Mouse (Mus musculus) large intestine, adult 2 months (tissue): ENCODE results near the gene Slc39a7. TPM values are rescaled to one million over a fixed set of nuclear protein-coding genes. Genes with fewer than 3 reads are reported as not detected.

Experiments used
- polyA plus RNA-seq: library from polyadenylated mRNA; depleted of rRNA; stranded (reverse); fragments of >200 nt; gene quantifications from 2 replicates; pipeline ENCODE4 v1.2.3, GENCODE M21; 2012; rRNA removed

Slc39a7 gene
- polyA plus RNA-seq, 1 experiment: 133 TPM

Other genes with a start within 250 kb of the Slc39a7 start
- gene Angptl4, start 249.9 kb downstream of the Slc39a7 start, polyA plus RNA-seq: 21.9 and 75.2 TPM in 2 replicates
- 19.7 and 22.0 TPM in 2 replicates for gene Kank3, start 221.2 kb downstream of the Slc39a7 start, polyA plus RNA-seq
- 844 and 888 TPM in 2 replicates for gene Rps28, start 207.1 kb downstream of the Slc39a7 start, polyA plus RNA-seq
- 365 and 370 TPM in 2 replicates for gene Ndufa7, start 207.1 kb downstream of the Slc39a7 start, polyA plus RNA-seq
- gene Cd320, start 188.6 kb downstream of the Slc39a7 start, polyA plus RNA-seq: 22.0 and 27.3 TPM in 2 replicates
- not detected in 2 replicates for gene Gm7029, start 157.8 kb downstream of the Slc39a7 start, polyA plus RNA-seq
- gene Kifc1, start 141.0 kb downstream of the Slc39a7 start, polyA plus RNA-seq: 17.1 and 17.6 TPM in 2 replicates
- 0.67 TPM in 1 of 2 replicates, not detected in the other for gene Platr17, start 126.5 kb downstream of the Slc39a7 start, polyA plus RNA-seq
- gene Daxx, start 122.3 kb downstream of the Slc39a7 start, polyA plus RNA-seq: 34.1 and 41.0 TPM in 2 replicates
- gene Tapbp, start 115.8 kb downstream of the Slc39a7 start, polyA plus RNA-seq: 203 and 264 TPM in 2 replicates
- 37.1 and 49.3 TPM in 2 replicates for gene Zbtb22, start 115.8 kb downstream of the Slc39a7 start, polyA plus RNA-seq
- gene Rgl2, start 102.1 kb downstream of the Slc39a7 start, polyA plus RNA-seq: 46.1 and 63.1 TPM in 2 replicates
- 28.6 and 35.4 TPM in 2 replicates for gene Pfdn6, start 91.3 kb downstream of the Slc39a7 start, polyA plus RNA-seq
- 19.1 and 23.6 TPM in 2 replicates for gene Wdr46, start 91.0 kb downstream of the Slc39a7 start, polyA plus RNA-seq
- gene B3galt4, start 80.2 kb downstream of the Slc39a7 start, polyA plus RNA-seq: 15.6 and 19.8 TPM in 2 replicates
- gene Vps52, start 75.9 kb downstream of the Slc39a7 start, polyA plus RNA-seq: 44.6 and 59.1 TPM in 2 replicates
- gene Rps18, start 75.7 kb downstream of the Slc39a7 start, polyA plus RNA-seq: 617 and 700 TPM in 2 replicates
- gene H2-K1, start 31.3 kb downstream of the Slc39a7 start, polyA plus RNA-seq: 5,020 and 5,402 TPM in 2 replicates
- 17.0 and 21.3 TPM in 2 replicates for gene Ring1, start 7.0 kb downstream of the Slc39a7 start, polyA plus RNA-seq
- 43.2 and 48.6 TPM in 2 replicates for gene H2-Ke6, start 3.6 kb downstream of the Slc39a7 start, polyA plus RNA-seq
- 41.6 and 49.9 TPM in 2 replicates for gene Rxrb, start 130 bp upstream of the Slc39a7 start, polyA plus RNA-seq
- gene Col11a2, start 7.8 kb upstream of the Slc39a7 start, polyA plus RNA-seq: 0.60 and 0.95 TPM in 2 replicates
- gene H2-Oa, start 60.7 kb upstream of the Slc39a7 start, polyA plus RNA-seq: 16.5 and 21.5 TPM in 2 replicates
- gene H2-DMa, start 87.9 kb upstream of the Slc39a7 start, polyA plus RNA-seq: 218 and 235 TPM in 2 replicates
- 85.8 and 92.2 TPM in 2 replicates for gene Brd2, start 91.0 kb upstream of the Slc39a7 start, polyA plus RNA-seq
- gene H2-DMb2, start 111.6 kb upstream of the Slc39a7 start, polyA plus RNA-seq: 31.0 and 41.3 TPM in 2 replicates
- 322 and 350 TPM in 2 replicates for gene H2-DMb1, start 121.4 kb upstream of the Slc39a7 start, polyA plus RNA-seq
- gene Tap1, start 155.9 kb upstream of the Slc39a7 start, polyA plus RNA-seq: 80.6 and 126 TPM in 2 replicates
- 195 and 254 TPM in 2 replicates for gene Psmb9, start 156.1 kb upstream of the Slc39a7 start, polyA plus RNA-seq
- 391 and 440 TPM in 2 replicates for gene Psmb8, start 166.0 kb upstream of the Slc39a7 start, polyA plus RNA-seq
- 44.9 and 56.5 TPM in 2 replicates for gene Tap2, start 171.8 kb upstream of the Slc39a7 start, polyA plus RNA-seq
- gene H2-Ob, start 207.2 kb upstream of the Slc39a7 start, polyA plus RNA-seq: 25.1 and 30.6 TPM in 2 replicates
- 3,098 and 3,636 TPM in 2 replicates for gene H2-Ab1, start 226.0 kb upstream of the Slc39a7 start, polyA plus RNA-seq